Mouse (Mus musculus) heart, postnatal 0 days (tissue): ENCODE measurements at regions not wholly inside any gene's neighbourhood (a gene's known extent, or its start where the extent isn't known, plus 50 kb on each side); places are given as distances from the start of the nearest gene placed in this dataset.

Experiments
- CTCF ChIP-seq: IDR thresholded peaks from 2 replicates; pipeline ENCODE4 v1.5.1; 2016; ENCODE audit warnings: antibody characterized with exemption, control low read depth, low read depth
- EP300 ChIP-seq: IDR thresholded peaks from 2 replicates; pipeline ENCODE4 v1.6.1; 2016; ENCODE audit warnings: antibody characterized with exemption, low read depth

DNA sequence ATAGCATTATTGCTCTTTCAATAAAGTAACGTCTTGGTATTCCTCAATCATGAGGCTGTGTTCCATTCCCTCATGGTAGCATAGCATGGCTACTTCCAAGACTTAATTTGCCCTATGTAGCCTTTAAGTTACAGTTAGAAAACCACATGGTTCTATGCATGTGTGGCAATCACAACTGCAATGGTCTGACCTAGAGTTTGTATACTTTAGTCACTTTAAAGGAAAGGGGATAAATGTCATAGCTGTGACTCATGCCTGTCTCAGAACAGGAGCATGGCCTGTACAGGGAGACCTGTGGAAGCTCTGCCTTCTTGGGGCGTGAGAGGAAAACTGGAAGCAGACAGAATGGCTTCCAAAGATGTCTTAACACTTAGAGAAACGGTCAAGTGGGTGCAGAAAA, 103.4 kb upstream of the Ccn2 start:
- TF ChIP-seq CTCF (no peak), EP300 (no peak)
